Mouse (Mus musculus) stomach, postnatal 0 days (tissue): ENCODE measurements at regions not wholly inside any gene's neighbourhood (a gene's known extent, or its start where the extent isn't known, plus 50 kb on each side); places are given as distances from the start of the nearest gene placed in this dataset.

Experiments used
- ATAC-seq: fragments of 200-750 bp; cut with Nextera tagmentation; 2 replicates; pipeline ENCODE4 v1.8.0; 2017; ENCODE audit not compliant: low FRiP score, low TSS enrichment
- DNase-seq: peaks from one replicate; pipeline ENCODE4 v3.0.0-alpha.2; 2016; ENCODE audit warnings: low spot score
- H3K27ac ChIP-seq: fragments of 300-500 bp; sonication (generic); replicated peaks from 2 replicates; pipeline ENCODE4 v1.5.1; 2014; ENCODE audit warnings: mild to moderate bottlenecking, control low read depth
- H3K27me3 ChIP-seq: fragments of 300-500 bp; sonication (generic); 2 replicates; pipeline ENCODE4 v1.6.1; 2014; ENCODE audit warnings: low read length; ENCODE audit not compliant: control insufficient read depth, insufficient read depth
- H3K36me3 ChIP-seq: fragments of 300-500 bp; sonication (generic); 2 replicates; pipeline ENCODE4 v1.6.1; 2014; ENCODE audit warnings: low read length, mixed read lengths; ENCODE audit not compliant: control insufficient read depth, insufficient read depth
- H3K4me1 ChIP-seq: fragments of 300-500 bp; sonication (generic); replicated peaks from 2 replicates; pipeline ENCODE4 v1.6.1; 2014; ENCODE audit warnings: antibody characterized with exemption; ENCODE audit not compliant: control insufficient read depth, insufficient read depth
- H3K4me2 ChIP-seq: fragments of 300-500 bp; sonication (generic); replicated peaks from 2 replicates; pipeline ENCODE4 v1.6.1; 2014; ENCODE audit warnings: low read depth, mild to moderate bottlenecking, control low read depth, moderate library complexity
- H3K4me3 ChIP-seq: fragments of 300-500 bp; sonication (generic); 2 replicates; pipeline ENCODE4 v1.5.1; 2014; ENCODE audit warnings: low read depth, low read length, control low read depth
- H3K9ac ChIP-seq: fragments of 300-500 bp; sonication (generic); 2 replicates; pipeline ENCODE4 v1.6.1; 2014; ENCODE audit warnings: mild to moderate bottlenecking, low read length, control low read depth, mixed read lengths
- H3K9me3 ChIP-seq: fragments of 300-500 bp; sonication (generic); 2 replicates; pipeline ENCODE4 v1.6.1; 2016; ENCODE audit warnings: low read length; ENCODE audit not compliant: control insufficient read depth
- CTCF ChIP-seq: IDR thresholded peaks from 2 replicates; pipeline ENCODE4 v1.5.1; 2016; ENCODE audit warnings: antibody characterized with exemption, low read depth, mild to moderate bottlenecking, moderate library complexity
- EP300 ChIP-seq: optimal IDR thresholded peaks from 2 replicates; pipeline ENCODE3; 2016; ENCODE audit warnings: antibody characterized with exemption
- WGBS: fragments of 180-500 bp; shearing (Covaris S2); extraction: QIAGEN DNeasy Blood & Tissue Kit; methylation state at CpG from one replicate; pipeline ENCODE4 v1.1.7; 2014; 5-methylcytosine and 5-hydroxymethylcytosine counted together

DNA sequence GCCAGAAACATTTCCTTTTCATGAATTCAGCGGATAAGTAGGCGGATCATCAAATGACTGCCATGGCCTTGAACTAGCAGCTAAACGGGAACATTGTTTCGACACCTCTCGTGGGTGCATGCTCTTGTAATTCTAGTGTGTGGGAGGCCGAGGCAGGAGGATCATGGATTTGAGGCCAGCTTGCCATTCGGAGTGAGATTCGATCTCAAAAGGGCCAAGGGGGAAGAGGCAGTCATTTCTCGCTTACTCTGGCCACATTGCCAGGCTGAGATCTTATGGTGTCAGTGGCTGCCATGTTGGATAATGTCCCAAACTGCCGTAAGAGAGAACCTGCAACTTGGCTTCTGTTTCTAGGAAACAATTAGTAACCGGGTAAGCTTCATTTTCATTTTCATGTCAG is 327.7 kb downstream of the Med13l start:
- DNase-seq (no peak), ATAC-seq (no peak)
- no peaks in the 10 kb centered on the region for H3K27me3 ChIP-seq
- H3K4me2 ChIP-seq: no peak overlapping the region
- no peaks in the 10 kb centered on the region for H3K4me1 ChIP-seq
- no peaks in the 10 kb centered on the region for H3K9me3 ChIP-seq
- H3K4me3 ChIP-seq: no peak overlapping the region
- WGBS: 89% methylated on average over 11 of the region's 11 CpGs
- no peak for TF ChIP-seq EP300
- TF ChIP-seq CTCF: no peak
- no peaks in the 10 kb centered on the region for H3K36me3 ChIP-seq
- H3K27ac ChIP-seq: no peak overlapping the region
- H3K9ac ChIP-seq: no peak overlapping the region

- Histone ChIP-seq H3K27ac (no peak overlapping the region), H3K36me3 (no peaks in the 10 kb centered on the region), H3K4me2 (no peak overlapping the region), H3K9me3 (no peaks in the 10 kb centered on the region), H3K4me3 (no peak overlapping the region), H3K9ac (no peak overlapping the region), H3K4me1 (no peaks in the 10 kb centered on the region), H3K27me3 (no peaks in the 10 kb centered on the region)
- TF ChIP-seq CTCF: no peak
- TF ChIP-seq EP300: no peak
- ATAC-seq (peak; percentile 57; the same call in 1 of the 2 replicates), DNase-seq (no peak)
- WGBS: 63% methylated on average over 6 of the region's 6 CpGs
Observed at GRCm38 (mm10) chr5:118891131-118891530, 330.7 kb downstream of the Med13l start.

GRCm38 (mm10) chr5:118908224-118908623 is 347.7 kb downstream of the Med13l start:
- no peak for DNase-seq
- Histone ChIP-seq H3K4me1 (no peaks in the 10 kb centered on the region), H3K4me3 (no peak overlapping the region), H3K9ac (no peak overlapping the region), H3K9me3 (no peaks in the 10 kb centered on the region), H3K36me3 (no peaks in the 10 kb centered on the region), H3K27ac (no peak overlapping the region), H3K27me3 (no peaks in the 10 kb centered on the region), H3K4me2 (no peak overlapping the region)
- WGBS: 50% methylated on average over 7 of the region's 7 CpGs
- no peak for TF ChIP-seq CTCF
- no peak for TF ChIP-seq EP300
- no peak for ATAC-seq

- Histone ChIP-seq H3K27me3 (no peaks in the 10 kb centered on the region), H3K9me3 (no peaks in the 10 kb centered on the region), H3K4me1 (no peaks in the 10 kb centered on the region), H3K4me3 (no peak overlapping the region), H3K27ac (no peak overlapping the region), H3K36me3 (no peaks in the 10 kb centered on the region), H3K9ac (no peak overlapping the region), H3K4me2 (no peak overlapping the region)
- DNase-seq: no peak
- TF ChIP-seq EP300: no peak
- 70% methylated on average over 6 of the region's 6 CpGs for WGBS
- ATAC-seq: no peak
Observed at GRCm38 (mm10) chr5:118909756-118910155, 349.3 kb downstream of the Med13l start.

DNA sequence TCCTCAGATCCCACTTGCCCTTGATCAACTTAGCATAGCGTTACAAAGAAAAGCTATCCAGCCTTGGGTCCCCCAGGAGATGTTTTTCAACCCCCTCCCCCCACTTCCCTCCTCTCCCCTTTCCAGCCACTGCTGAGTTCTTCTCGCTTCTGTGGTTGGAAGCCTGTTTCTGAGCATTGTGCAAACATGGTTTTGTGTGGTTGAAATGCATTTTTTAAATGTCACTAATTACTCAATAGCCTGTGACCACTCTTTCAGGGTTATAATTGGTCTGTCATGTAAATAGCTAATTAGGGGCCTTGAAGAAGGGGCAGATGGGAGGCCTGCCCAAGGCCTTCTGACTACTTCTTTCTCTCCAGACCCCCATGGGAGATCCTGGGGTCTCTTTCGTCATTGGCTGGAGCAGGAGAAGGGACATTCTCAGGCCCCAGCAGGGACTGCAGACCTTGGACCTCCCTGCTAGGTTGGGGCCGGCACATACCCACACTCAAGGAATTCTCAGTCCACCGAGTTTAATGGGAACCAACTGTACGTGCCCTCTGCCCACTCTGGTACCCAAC is 353.8 kb downstream of the Med13l start:
- no peaks in the 10 kb centered on the region for H3K4me1 ChIP-seq
- WGBS: 66% methylated on average over 6 of the region's 6 CpGs
- H3K4me3 ChIP-seq: no peak overlapping the region
- no peak overlapping the region for H3K9ac ChIP-seq
- H3K27ac ChIP-seq: no peak overlapping the region
- no peak for DNase-seq
- TF ChIP-seq CTCF (no peak), EP300 (no peak)
- no peak for ATAC-seq
- H3K4me2 ChIP-seq: no peak overlapping the region
- H3K9me3 ChIP-seq: no peaks in the 10 kb centered on the region
- no peaks in the 10 kb centered on the region for H3K27me3 ChIP-seq
- H3K36me3 ChIP-seq: no peaks in the 10 kb centered on the region

DNA sequence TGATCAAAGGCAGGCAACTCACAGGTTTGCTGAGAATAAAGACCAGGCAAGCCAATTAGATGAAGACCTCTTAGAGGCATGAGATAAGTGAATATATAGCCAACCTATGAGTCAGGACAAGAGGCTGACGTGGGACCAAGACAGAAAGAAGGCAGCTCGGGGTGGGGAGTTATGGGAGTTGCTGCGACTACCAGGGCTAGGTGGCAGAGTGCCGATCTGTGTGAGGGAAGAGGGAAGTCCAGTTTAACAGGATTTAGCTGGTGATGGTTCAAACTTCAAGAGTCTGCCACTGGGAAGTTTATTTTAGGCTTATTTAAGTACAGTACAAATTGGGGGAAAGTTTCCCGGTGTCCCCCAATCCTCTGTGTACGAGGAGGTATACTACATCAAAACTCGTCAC is 362.9 kb downstream of the Med13l start:
- Histone ChIP-seq H3K9ac (no peak overlapping the region), H3K4me2 (no peak overlapping the region), H3K4me3 (no peak overlapping the region), H3K27ac (no peak overlapping the region), H3K36me3 (no peaks in the 10 kb centered on the region), H3K27me3 (no peaks in the 10 kb centered on the region), H3K9me3 (no peaks in the 10 kb centered on the region), H3K4me1 (no peaks in the 10 kb centered on the region)
- DNase-seq (no peak), ATAC-seq (no peak)
- WGBS: 67% methylated on average over 7 of the region's 7 CpGs
- TF ChIP-seq CTCF (no peak), EP300 (no peak)
